Mouse (Mus musculus): ENCODE data around the gene Fcgbp. TPM values are rescaled to one million over a fixed set of nuclear protein-coding genes. Genes with fewer than 3 reads are reported as not detected.
"Not testable (repeated sequence)": the region's sequence is repeated elsewhere in the genome, so short reads cannot be mapped to it uniquely, and the experiment has no call there.

Fcgbp gene
- polyA plus RNA-seq, 1 experiment = 0.84 TPM

DNA sequence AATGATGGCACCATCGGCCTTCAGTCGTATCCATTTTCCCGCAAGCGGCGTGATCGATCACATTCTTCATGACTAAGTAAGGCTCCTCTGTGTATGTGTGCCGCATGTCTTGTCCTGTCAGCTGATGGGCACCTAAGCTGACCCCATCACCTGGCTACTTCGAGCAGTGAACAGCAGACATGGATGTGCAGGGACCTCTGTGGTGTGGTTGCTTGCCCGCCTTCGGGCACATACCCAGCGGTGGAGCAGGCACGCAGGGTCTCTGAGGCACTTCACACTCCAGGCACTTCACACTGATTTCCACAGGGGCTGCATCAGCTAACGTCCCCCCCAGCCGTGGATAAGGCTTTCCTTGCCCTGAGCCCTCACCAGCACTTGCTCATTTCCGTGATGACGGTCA, 28.1 kb downstream of the Fcgbp start:
- H3K27me3 ChIP-seq (ENCODE audit: control insufficient read depth, insufficient read depth, low read length, poor library complexity, severe bottlenecking) = no peaks in the 10 kb centered on the region
- H3K9me3 ChIP-seq (replicated peaks; ENCODE audit: control insufficient read depth, insufficient read depth, low read length, poor library complexity, severe bottlenecking) = no peaks in the 10 kb centered on the region
- TF ChIP-seq POLR2A (IDR thresholded peaks at IDR 0.05; ENCODE audit: insufficient read depth, low read length) = no peak
- TF ChIP-seq CTCF (IDR thresholded peaks at IDR 0.05; ENCODE audit: low read depth, low read length) = no peak
- no peak for TF ChIP-seq EP300 (IDR thresholded peaks at IDR 0.05; ENCODE audit: insufficient read depth, low read depth, low read length)
- no peak overlapping the region for H3K4me3 ChIP-seq (ENCODE audit: low read depth, low read length)
- no peak overlapping the region for H3K27ac ChIP-seq (ENCODE audit: insufficient read depth, low read length)
- no peaks in the 10 kb centered on the region for H3K36me3 ChIP-seq (ENCODE audit: control insufficient read depth, insufficient read depth, low read length, poor library complexity, severe bottlenecking)
- no peaks in the 10 kb centered on the region for H3K4me1 ChIP-seq (ENCODE audit: control insufficient read depth, insufficient read depth, low read length)
- no peak overlapping the region for H3K9ac ChIP-seq (ENCODE audit: low read depth, poor library complexity, severe bottlenecking)

DNA sequence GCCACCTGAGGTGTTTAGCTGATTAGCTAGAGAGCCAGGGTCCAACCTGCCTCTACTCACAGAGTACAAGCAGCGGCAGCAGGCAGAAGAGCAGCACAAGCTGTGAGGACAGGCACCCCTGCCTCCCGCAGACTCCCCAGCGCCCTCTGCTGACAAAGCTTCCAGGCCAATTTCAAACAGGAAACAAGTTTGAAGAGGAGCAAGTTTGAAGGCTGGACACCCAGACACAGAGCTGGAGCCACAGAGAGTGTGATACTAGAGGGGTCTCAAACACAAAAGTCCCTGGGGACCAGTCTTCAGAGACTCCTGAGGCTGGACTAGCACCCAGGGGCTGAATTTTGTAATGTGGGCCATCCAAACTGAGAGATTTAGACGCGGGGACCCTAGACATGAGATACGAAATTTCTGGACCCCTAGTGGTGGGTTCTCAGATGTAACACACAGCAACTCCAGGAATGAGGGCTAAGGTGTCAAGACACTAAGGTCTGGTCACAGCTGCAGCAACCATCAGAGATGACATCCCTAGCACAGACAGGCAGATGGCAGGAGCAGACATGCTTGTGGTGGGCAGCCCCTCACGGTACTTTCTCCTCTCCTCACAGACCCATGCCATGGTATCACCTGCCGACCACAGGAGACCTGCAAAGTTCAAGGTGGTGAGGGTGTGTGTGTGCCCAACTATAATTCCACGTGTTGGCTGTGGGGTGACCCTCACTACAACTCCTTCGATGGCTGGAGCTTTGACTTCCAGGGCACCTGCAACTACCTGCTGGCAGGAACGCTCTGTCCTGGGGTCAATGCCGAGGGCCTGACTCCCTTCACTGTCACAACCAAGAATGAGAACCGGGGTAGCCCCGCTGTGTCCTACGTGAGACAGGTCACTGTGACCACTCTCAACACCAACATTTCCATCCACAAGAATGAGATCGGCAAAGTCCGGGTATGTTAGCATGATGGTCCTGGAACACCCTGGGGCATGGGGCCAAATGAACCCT, 29.9 kb downstream of the Fcgbp start:
- Histone ChIP-seq H3K36me3 (ENCODE audit: control insufficient read depth, insufficient read depth, low read length, poor library complexity, severe bottlenecking) (no peaks in the 10 kb centered on the region), H3K9me3 (replicated peaks; ENCODE audit: control insufficient read depth, insufficient read depth, low read length, poor library complexity, severe bottlenecking) (no peaks in the 10 kb centered on the region), H3K27me3 (ENCODE audit: control insufficient read depth, insufficient read depth, low read length, poor library complexity, severe bottlenecking) (no peaks in the 10 kb centered on the region), H3K4me1 (ENCODE audit: control insufficient read depth, insufficient read depth, low read length) (no peaks in the 10 kb centered on the region), H3K4me3 (ENCODE audit: low read depth, low read length) (no peak overlapping the region), H3K9ac (ENCODE audit: low read depth, poor library complexity, severe bottlenecking) (no peak overlapping the region), H3K27ac (ENCODE audit: insufficient read depth, low read length) (no peak overlapping the region)
- TF ChIP-seq CTCF (IDR thresholded peaks at IDR 0.05; ENCODE audit: low read depth, low read length) (peak; percentile 78), EP300 (IDR thresholded peaks at IDR 0.05; ENCODE audit: insufficient read depth, low read depth, low read length) (no peak), POLR2A (IDR thresholded peaks at IDR 0.05; ENCODE audit: insufficient read depth, low read length) (no peak)

DNA sequence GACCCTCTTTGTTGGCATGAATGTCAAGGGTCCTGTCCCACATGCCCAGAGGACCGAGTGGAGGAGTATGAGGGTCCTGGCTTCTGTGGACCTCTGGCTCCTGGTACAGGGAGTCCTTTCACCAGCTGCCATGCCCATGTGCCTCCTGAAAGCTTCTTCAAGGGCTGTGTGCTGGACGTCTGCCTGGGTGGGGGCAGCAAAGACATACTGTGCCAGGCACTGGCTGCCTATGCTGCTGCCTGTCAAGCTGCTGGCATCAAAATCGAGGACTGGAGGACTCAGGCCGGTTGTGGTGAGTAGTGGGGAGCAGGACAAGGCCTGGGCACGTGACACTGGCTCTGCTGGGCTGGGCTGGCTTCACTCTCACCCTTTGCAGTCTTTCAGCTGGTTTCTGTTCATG, 31.9 kb downstream of the Fcgbp start:
- not testable (repeated sequence) for H3K27ac ChIP-seq (ENCODE audit: insufficient read depth, low read length); H3K4me1 ChIP-seq (ENCODE audit: control insufficient read depth, insufficient read depth, low read length); H3K27me3 ChIP-seq (ENCODE audit: control insufficient read depth, insufficient read depth, low read length, poor library complexity, severe bottlenecking); H3K9me3 ChIP-seq (replicated peaks; ENCODE audit: control insufficient read depth, insufficient read depth, low read length, poor library complexity, severe bottlenecking); H3K36me3 ChIP-seq (ENCODE audit: control insufficient read depth, insufficient read depth, low read length, poor library complexity, severe bottlenecking); H3K4me3 ChIP-seq (ENCODE audit: low read depth, low read length); H3K9ac ChIP-seq (ENCODE audit: low read depth, poor library complexity, severe bottlenecking)

DNA sequence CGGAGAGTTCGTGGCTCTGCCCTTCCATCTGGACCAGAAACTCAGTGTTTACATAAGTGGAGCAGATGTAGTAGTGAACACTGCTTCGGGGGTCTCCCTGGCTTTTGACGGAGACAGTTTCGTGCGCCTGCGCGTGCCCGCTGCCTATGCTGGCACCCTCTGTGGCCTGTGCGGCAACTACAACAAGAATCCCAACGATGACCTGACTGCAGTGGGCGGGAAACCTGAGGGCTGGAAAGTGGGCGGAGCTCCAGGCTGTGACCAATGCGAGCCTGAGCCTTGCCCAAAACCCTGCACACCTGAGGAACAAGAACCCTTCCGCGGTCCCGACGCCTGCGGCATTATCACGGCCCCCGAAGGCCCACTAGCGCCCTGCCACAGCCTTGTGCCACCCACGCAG, 33.6 kb downstream of the Fcgbp start:
- no peaks in the 10 kb centered on the region for H3K4me1 ChIP-seq (ENCODE audit: control insufficient read depth, insufficient read depth, low read length)
- no peaks in the 10 kb centered on the region for H3K9me3 ChIP-seq (replicated peaks; ENCODE audit: control insufficient read depth, insufficient read depth, low read length, poor library complexity, severe bottlenecking)
- no peak overlapping the region for H3K9ac ChIP-seq (ENCODE audit: low read depth, poor library complexity, severe bottlenecking)
- peak overlapping the region; percentile 15; the same call in 1 of the 2 replicates for H3K4me3 ChIP-seq (ENCODE audit: low read depth, low read length)
- H3K36me3 ChIP-seq (ENCODE audit: control insufficient read depth, insufficient read depth, low read length, poor library complexity, severe bottlenecking) = no peaks in the 10 kb centered on the region
- TF ChIP-seq CTCF (IDR thresholded peaks at IDR 0.05; ENCODE audit: low read depth, low read length) = no peak
- TF ChIP-seq POLR2A (IDR thresholded peaks at IDR 0.05; ENCODE audit: insufficient read depth, low read length) = no peak
- no peak for TF ChIP-seq EP300 (IDR thresholded peaks at IDR 0.05; ENCODE audit: insufficient read depth, low read depth, low read length)
- no peak overlapping the region for H3K27ac ChIP-seq (ENCODE audit: insufficient read depth, low read length)
- H3K27me3 ChIP-seq (ENCODE audit: control insufficient read depth, insufficient read depth, low read length, poor library complexity, severe bottlenecking) = no peaks in the 10 kb centered on the region

DNA sequence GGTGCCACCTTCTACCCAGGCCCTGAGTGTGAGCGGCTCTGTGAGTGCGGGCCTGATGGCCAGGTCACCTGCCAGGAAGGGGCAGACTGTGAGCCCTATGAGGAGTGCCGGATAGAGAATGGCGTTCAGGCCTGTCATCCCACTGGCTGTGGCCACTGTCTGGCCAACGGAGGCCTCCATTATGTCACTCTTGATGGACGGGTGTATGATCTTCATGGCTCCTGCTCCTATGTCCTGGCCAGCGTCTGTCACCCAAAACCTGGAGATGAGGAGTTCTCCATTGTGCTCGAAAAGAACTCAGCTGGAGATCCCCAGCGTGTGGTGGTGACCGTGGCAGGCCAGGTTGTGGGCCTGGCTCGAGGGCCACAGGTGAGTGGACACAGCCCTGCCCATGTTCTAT, 35.2 kb downstream of the Fcgbp start:
- H3K36me3 ChIP-seq (ENCODE audit: control insufficient read depth, insufficient read depth, low read length, poor library complexity, severe bottlenecking) = no peaks in the 10 kb centered on the region
- no peak overlapping the region for H3K27ac ChIP-seq (ENCODE audit: insufficient read depth, low read length)
- H3K27me3 ChIP-seq (ENCODE audit: control insufficient read depth, insufficient read depth, low read length, poor library complexity, severe bottlenecking) = no peaks in the 10 kb centered on the region
- H3K9ac ChIP-seq (ENCODE audit: low read depth, poor library complexity, severe bottlenecking) = no peak overlapping the region
- no peak overlapping the region for H3K4me3 ChIP-seq (ENCODE audit: low read depth, low read length)
- H3K9me3 ChIP-seq (replicated peaks; ENCODE audit: control insufficient read depth, insufficient read depth, low read length, poor library complexity, severe bottlenecking) = no peaks in the 10 kb centered on the region
- no peaks in the 10 kb centered on the region for H3K4me1 ChIP-seq (ENCODE audit: control insufficient read depth, insufficient read depth, low read length)
- TF ChIP-seq EP300 (IDR thresholded peaks at IDR 0.05; ENCODE audit: insufficient read depth, low read depth, low read length) (no peak), POLR2A (IDR thresholded peaks at IDR 0.05; ENCODE audit: insufficient read depth, low read length) (no peak), CTCF (IDR thresholded peaks at IDR 0.05; ENCODE audit: low read depth, low read length) (no peak)

DNA sequence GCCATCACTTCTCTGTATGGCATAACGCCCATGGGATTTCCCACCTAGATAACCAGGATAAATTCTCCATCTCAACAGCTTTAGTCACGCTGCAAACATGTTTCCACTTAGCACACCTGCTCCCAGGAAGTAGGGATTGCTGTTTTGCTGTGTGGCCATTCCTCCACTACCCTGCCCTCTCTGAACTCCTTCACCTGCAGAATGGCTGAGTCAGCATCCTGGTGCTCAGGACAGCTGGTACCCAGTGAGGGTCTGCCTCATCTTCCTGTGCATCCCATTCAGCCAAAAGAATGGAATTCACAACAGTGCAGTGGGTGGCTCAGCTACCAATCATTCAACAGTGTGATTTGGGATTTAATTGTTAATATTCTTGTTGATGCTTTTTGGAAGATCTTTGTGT, 43.6 kb downstream of the Fcgbp start:
- Histone ChIP-seq H3K27ac (ENCODE audit: insufficient read depth, low read length) (no peak overlapping the region), H3K36me3 (ENCODE audit: control insufficient read depth, insufficient read depth, low read length, poor library complexity, severe bottlenecking) (no peaks in the 10 kb centered on the region), H3K4me3 (ENCODE audit: low read depth, low read length) (no peak overlapping the region), H3K4me1 (ENCODE audit: control insufficient read depth, insufficient read depth, low read length) (no peaks in the 10 kb centered on the region), H3K27me3 (ENCODE audit: control insufficient read depth, insufficient read depth, low read length, poor library complexity, severe bottlenecking) (no peaks in the 10 kb centered on the region), H3K9me3 (replicated peaks; ENCODE audit: control insufficient read depth, insufficient read depth, low read length, poor library complexity, severe bottlenecking) (no peaks in the 10 kb centered on the region), H3K9ac (ENCODE audit: low read depth, poor library complexity, severe bottlenecking) (no peak overlapping the region)
- TF ChIP-seq CTCF (IDR thresholded peaks at IDR 0.05; ENCODE audit: low read depth, low read length) = no peak
- no peak for TF ChIP-seq EP300 (IDR thresholded peaks at IDR 0.05; ENCODE audit: insufficient read depth, low read depth, low read length)
- no peak for TF ChIP-seq POLR2A (IDR thresholded peaks at IDR 0.05; ENCODE audit: insufficient read depth, low read length)
